Mouse (Mus musculus) limb, embryonic 10.5 days (tissue): ENCODE results near the gene Tsks. TPM values are rescaled to one million over a fixed set of nuclear protein-coding genes. Genes with fewer than 3 reads are reported as not detected.

ENCODE experiments used
- DNase-seq: peaks from one replicate; pipeline ENCODE4 v3.0.0-alpha.2; 2017; ENCODE audit warnings: low spot score
- H3K27ac ChIP-seq: fragments of 300-500 bp; sonication (generic); 2 replicates; pipeline ENCODE4 v1.5.1; 2016; ENCODE audit warnings: mild to moderate bottlenecking
- H3K27me3 ChIP-seq: fragments of 300-500 bp; sonication (generic); 2 replicates; pipeline ENCODE4 v1.6.1; 2016; ENCODE audit warnings: low read depth, mild to moderate bottlenecking; ENCODE audit not compliant: poor library complexity, severe bottlenecking
- H3K36me3 ChIP-seq: fragments of 300-500 bp; sonication (generic); 2 replicates; pipeline ENCODE4 v1.6.1; 2016; ENCODE audit warnings: mild to moderate bottlenecking, moderate library complexity
- H3K4me1 ChIP-seq: fragments of 300-500 bp; sonication (generic); 2 replicates; pipeline ENCODE4 v1.6.1; 2016
- H3K4me3 ChIP-seq: fragments of 300-500 bp; sonication (generic); 2 replicates; pipeline ENCODE4 v1.5.1; 2016; ENCODE audit warnings: mild to moderate bottlenecking, moderate library complexity
- H3K9me3 ChIP-seq: fragments of 300-500 bp; sonication (generic); replicated peaks from 2 replicates; pipeline ENCODE4 v1.6.1; 2016; ENCODE audit warnings: mild to moderate bottlenecking
- WGBS: fragments of 180-500 bp; shearing (Covaris S2); methylation state at CpG from one replicate; pipeline ENCODE4 v1.1.7; 2016; 5-methylcytosine and 5-hydroxymethylcytosine counted together
- polyA plus RNA-seq: library from polyadenylated mRNA; unstranded; fragments of >200 nt; fragmentation: Nextera tagmentation; extraction: Ambion mirVana; gene quantifications from 2 replicates; pipeline ENCODE4 v1.2.1, GENCODE M21; 2016

Gene Tsks
- polyA plus RNA-seq, 1 experiment from 2014 or later = 0.18 TPM

DNA sequence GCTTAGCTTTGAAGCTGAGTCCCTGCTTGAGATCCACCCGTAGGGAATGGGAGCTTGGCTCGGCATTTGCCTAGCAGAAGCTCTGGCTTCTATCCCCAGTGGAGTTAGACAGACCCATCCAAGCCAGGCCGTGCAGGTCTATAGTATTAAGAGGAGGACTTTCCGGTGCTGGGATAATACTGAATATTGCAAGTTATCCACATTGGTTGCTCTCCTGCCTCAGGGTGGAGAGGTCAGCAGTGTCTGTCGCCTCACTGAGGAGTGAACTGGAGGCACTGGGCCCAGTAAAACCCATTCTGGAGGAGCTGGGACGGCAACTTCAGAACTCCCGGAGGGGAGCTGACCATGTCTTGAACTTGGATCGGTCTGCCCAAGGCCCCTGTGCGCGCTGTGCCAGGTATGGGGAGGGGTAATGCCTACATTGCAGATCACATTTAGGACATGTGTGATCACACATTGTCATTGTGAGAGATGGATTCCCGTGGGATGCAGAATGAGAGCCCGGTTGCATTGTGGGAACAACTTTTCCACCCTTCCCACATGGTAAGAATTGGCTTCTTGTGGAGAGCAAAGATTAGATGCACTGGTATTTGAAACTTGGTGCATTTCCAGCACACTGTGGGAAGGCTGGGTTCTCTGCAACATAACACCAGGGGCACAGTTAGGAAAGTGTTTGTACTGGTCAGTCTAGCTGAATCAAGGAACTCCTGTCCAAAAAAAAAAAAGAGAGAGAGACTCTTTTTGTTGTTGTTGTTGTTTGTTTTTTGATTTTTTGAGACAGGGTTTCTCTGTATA is 11.3 kb downstream of the Tsks start:
- H3K4me3 ChIP-seq = no peak overlapping the region
- DNase-seq = no peak
- no peaks in the 10 kb centered on the region for H3K9me3 ChIP-seq
- H3K4me1 ChIP-seq = peaks cover 23% of the 10 kb centered on the region
- H3K27ac ChIP-seq = no peak overlapping the region
- peaks cover 4% of the 10 kb centered on the region; the same call in 1 of the 2 replicates for H3K36me3 ChIP-seq
- H3K27me3 ChIP-seq = peaks cover 30% of the 10 kb centered on the region
- WGBS = 82% methylated on average over 12 of the region's 12 CpGs

- no peak for DNase-seq
- Histone ChIP-seq H3K36me3 (peaks cover 10% of the 10 kb centered on the region), H3K4me3 (no peak overlapping the region), H3K27me3 (peaks cover 18% of the 10 kb centered on the region), H3K27ac (no peak overlapping the region), H3K9me3 (no peaks in the 10 kb centered on the region), H3K4me1 (peaks cover 23% of the 10 kb centered on the region)
- 57% methylated on average over 5 of the region's 5 CpGs for WGBS
Observed at GRCm38 (mm10) chr7:44955628-44956027, 12.6 kb downstream of the Tsks start.

- peaks cover 11% of the 10 kb centered on the region for H3K27me3 ChIP-seq
- peak overlapping the region; percentile 22; the same call in 1 of the 2 replicates for H3K27ac ChIP-seq
Observed at GRCm38 (mm10) chr7:44956266-44956665, 13.3 kb downstream of the Tsks start.

GRCm38 (mm10) chr7:44957183-44957835 is 14.3 kb downstream of the Tsks start:
- Histone ChIP-seq H3K36me3 (peaks cover 26% of the 10 kb centered on the region), H3K9me3 (no peaks in the 10 kb centered on the region), H3K27me3 (peaks cover under 1% of the 10 kb centered on the region; the same call in 1 of the 2 replicates), H3K4me3 (no peak overlapping the region), H3K4me1 (peaks cover 13% of the 10 kb centered on the region), H3K27ac (no peak overlapping the region)
- DNase-seq = no peak
- 78% methylated on average over 20 of the region's 20 CpGs for WGBS

More at GRCm38 (mm10) chr7:44956266-44956665, 13.3 kb downstream of the Tsks start:
- DNase-seq = no peak
- WGBS = 66% methylated on average over 6 of the region's 6 CpGs
- Histone ChIP-seq H3K9me3 (no peaks in the 10 kb centered on the region), H3K4me1 (peaks cover 23% of the 10 kb centered on the region), H3K4me3 (no peak overlapping the region), H3K36me3 (peaks cover 16% of the 10 kb centered on the region)

DNA sequence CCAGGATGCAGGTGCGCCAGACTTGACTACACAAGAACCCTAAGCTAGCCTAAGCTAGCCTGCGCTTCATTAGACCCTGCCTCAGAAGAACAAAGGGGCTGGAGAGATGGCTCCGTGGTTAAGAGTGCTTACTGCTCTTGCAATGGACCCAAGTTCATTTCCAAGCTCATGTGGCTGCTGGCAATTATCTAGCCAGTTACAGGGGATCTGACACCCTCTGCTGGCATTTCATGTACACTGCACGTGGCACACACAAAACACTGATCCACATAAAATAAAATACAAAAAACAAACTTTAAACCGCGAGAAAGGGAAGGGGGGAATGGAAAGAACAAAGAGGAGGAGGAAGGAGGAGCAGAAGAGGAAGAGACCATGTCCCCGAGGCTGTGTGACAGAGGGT is 15.2 kb downstream of the Tsks start:
- 55% methylated on average over 7 of the region's 7 CpGs for WGBS

DNA sequence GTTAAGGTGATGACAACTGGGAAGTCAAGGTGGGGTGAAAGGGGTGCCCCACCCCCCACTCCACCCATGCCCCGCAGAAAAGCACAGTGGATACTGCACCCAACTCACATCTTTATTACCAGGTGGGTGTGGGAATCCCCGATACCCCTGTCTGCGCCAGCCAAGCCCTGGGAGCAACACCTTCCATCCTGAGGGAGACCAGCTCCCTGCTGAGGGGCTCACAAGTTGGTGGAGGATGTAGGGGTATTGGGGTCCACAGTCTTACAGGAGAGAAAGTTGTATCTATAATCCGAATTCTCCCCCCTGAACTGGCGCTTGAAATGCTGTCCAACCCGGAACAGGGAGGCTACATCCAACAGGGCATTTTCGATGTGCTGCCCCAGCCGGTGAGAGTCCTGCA is 16.3 kb downstream of the Tsks start:
- peaks cover 42% of the 10 kb centered on the region for H3K36me3 ChIP-seq
- H3K27ac ChIP-seq = no peak overlapping the region
- H3K4me1 ChIP-seq = peaks cover 4% of the 10 kb centered on the region; the same call in 1 of the 2 replicates
- WGBS = 84% methylated on average over 8 of the region's 8 CpGs
- no peaks in the 10 kb centered on the region for H3K27me3 ChIP-seq
- DNase-seq = no peak
- H3K4me3 ChIP-seq = no peak overlapping the region
- H3K9me3 ChIP-seq = no peaks in the 10 kb centered on the region

More for the DNA sequence above, 15.2 kb downstream of the Tsks start:
- no peaks in the 10 kb centered on the region for H3K27me3 ChIP-seq
- H3K27ac ChIP-seq = no peak overlapping the region
- no peak for DNase-seq
- H3K4me3 ChIP-seq = no peak overlapping the region
- H3K36me3 ChIP-seq = peaks cover 33% of the 10 kb centered on the region
- peaks cover 4% of the 10 kb centered on the region; the same call in 1 of the 2 replicates for H3K4me1 ChIP-seq
- H3K9me3 ChIP-seq = no peaks in the 10 kb centered on the region

GRCm38 (mm10) chr7:44959874-44960511 is 17.0 kb downstream of the Tsks start:
- Histone ChIP-seq H3K4me3 (no peak overlapping the region), H3K36me3 (peaks cover 44% of the 10 kb centered on the region), H3K27me3 (no peaks in the 10 kb centered on the region), H3K9me3 (no peaks in the 10 kb centered on the region), H3K4me1 (peaks cover 4% of the 10 kb centered on the region; the same call in 1 of the 2 replicates), H3K27ac (no peak overlapping the region)
- no peak for DNase-seq
- WGBS = 87% methylated on average over 10 of the region's 10 CpGs

DNA sequence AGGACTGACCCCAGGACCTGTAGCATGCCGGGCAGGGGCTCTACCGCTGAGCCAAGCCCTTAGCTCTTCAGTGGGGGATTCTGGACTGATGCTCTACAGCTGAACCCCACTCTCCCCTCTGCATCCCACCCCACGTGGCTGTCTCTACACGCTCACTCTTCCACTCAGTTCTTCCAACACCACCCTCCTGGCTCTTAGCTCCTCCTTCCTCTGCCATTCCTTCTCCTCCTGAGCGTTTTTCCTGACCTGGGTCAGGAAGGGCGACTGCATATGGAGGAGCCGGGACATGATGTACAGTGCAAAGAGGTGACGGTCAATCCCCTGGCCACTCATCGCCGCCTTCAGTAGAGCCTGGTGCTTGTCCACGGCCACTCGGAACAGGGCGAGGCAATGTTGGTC is 17.5 kb downstream of the Tsks start:
- 90% methylated on average over 13 of the region's 13 CpGs for WGBS

DNA sequence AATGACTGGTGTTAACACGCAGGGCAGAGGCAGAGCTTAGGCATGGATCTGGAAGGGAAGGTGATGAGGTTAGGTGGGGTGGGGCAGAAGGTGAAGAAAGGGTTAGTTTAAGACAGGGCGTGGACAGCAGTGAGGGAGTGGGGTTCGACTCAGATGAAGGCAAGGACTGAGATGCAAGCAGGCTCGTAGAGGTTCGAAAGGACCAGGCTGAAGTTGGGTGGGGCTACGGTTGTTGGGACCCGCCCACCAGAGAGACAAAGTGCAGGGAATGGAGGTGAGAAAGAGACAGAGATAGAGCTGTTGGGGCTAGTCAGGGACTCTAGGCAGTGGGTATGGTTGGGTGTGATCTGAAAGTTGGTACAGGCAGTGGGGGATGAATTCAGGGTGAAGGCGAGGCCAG is 19.3 kb downstream of the Tsks start:
- H3K36me3 ChIP-seq = peaks cover 59% of the 10 kb centered on the region
- 71% methylated on average over 8 of the region's 8 CpGs for WGBS
- H3K4me3 ChIP-seq = no peak overlapping the region

More for the DNA sequence above, 17.5 kb downstream of the Tsks start:
- no peak overlapping the region for H3K27ac ChIP-seq
- H3K9me3 ChIP-seq = no peaks in the 10 kb centered on the region
- H3K4me1 ChIP-seq = peaks cover 4% of the 10 kb centered on the region; the same call in 1 of the 2 replicates
- peaks cover 47% of the 10 kb centered on the region for H3K36me3 ChIP-seq
- H3K4me3 ChIP-seq = no peak overlapping the region
- no peak for DNase-seq
- no peaks in the 10 kb centered on the region for H3K27me3 ChIP-seq

GRCm38 (mm10) chr7:44962831-44963230 is 19.8 kb downstream of the Tsks start:
- 91% methylated on average over 5 of the region's 5 CpGs for WGBS
- no peak for DNase-seq
- Histone ChIP-seq H3K4me1 (no peaks in the 10 kb centered on the region), H3K36me3 (peaks cover 59% of the 10 kb centered on the region), H3K27ac (no peak overlapping the region), H3K4me3 (0 out of 2 replicates have a peak overlapping the region, but pooled peaks have one; percentile 6), H3K27me3 (no peaks in the 10 kb centered on the region), H3K9me3 (no peaks in the 10 kb centered on the region)

More for the DNA sequence above, 19.3 kb downstream of the Tsks start:
- H3K4me1 ChIP-seq = no peaks in the 10 kb centered on the region
- H3K9me3 ChIP-seq = no peaks in the 10 kb centered on the region
- DNase-seq = no peak
- no peak overlapping the region for H3K27ac ChIP-seq
- H3K27me3 ChIP-seq = no peaks in the 10 kb centered on the region

GRCm38 (mm10) chr7:44964990-44965389 is 22.0 kb downstream of the Tsks start:
- Histone ChIP-seq H3K27ac (no peak overlapping the region), H3K36me3 (peaks cover 51% of the 10 kb centered on the region), H3K4me1 (peaks cover 4% of the 10 kb centered on the region; the same call in 1 of the 2 replicates), H3K27me3 (no peaks in the 10 kb centered on the region), H3K9me3 (no peaks in the 10 kb centered on the region), H3K4me3 (no peak overlapping the region)
- WGBS = 94% methylated on average over 13 of the region's 13 CpGs
- no peak for DNase-seq

DNA sequence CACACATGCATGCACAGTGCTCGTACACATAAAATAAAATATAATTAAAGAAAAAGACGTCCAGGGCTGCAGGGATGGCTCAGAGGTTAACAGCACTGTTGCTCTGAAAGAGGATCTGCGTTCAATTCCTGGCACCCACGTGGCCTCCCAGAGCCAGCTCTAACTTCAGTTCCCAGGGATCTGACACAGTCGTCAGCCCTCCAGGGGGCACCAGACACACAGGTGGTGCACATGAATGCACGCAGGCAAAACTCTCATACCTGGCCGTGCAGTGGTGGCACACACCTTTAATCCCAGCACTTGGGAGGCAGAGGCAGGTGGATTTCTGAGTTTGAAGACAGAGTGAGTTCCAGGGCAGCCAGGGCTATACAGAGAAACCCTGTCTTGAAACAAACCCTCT is 23.0 kb downstream of the Tsks start:
- peaks cover 13% of the 10 kb centered on the region for H3K4me1 ChIP-seq
- no peak overlapping the region for H3K27ac ChIP-seq
- H3K9me3 ChIP-seq = no peaks in the 10 kb centered on the region
- WGBS = 85% methylated on average over 7 of the region's 7 CpGs
- H3K36me3 ChIP-seq = peaks cover 46% of the 10 kb centered on the region
- no peak overlapping the region for H3K4me3 ChIP-seq
- H3K27me3 ChIP-seq = no peaks in the 10 kb centered on the region
- no peak for DNase-seq

GRCm38 (mm10) chr7:44966638-44967037 is 23.6 kb downstream of the Tsks start:
- no peak overlapping the region for H3K27ac ChIP-seq
- WGBS = 73% methylated on average over 15 of the region's 15 CpGs
- H3K27me3 ChIP-seq = no peaks in the 10 kb centered on the region
- peaks cover 19% of the 10 kb centered on the region for H3K4me1 ChIP-seq
- no peaks in the 10 kb centered on the region for H3K9me3 ChIP-seq
- H3K36me3 ChIP-seq = peaks cover 39% of the 10 kb centered on the region
- no peak for DNase-seq
- no peak overlapping the region for H3K4me3 ChIP-seq
